In the genomic region with DNA sequence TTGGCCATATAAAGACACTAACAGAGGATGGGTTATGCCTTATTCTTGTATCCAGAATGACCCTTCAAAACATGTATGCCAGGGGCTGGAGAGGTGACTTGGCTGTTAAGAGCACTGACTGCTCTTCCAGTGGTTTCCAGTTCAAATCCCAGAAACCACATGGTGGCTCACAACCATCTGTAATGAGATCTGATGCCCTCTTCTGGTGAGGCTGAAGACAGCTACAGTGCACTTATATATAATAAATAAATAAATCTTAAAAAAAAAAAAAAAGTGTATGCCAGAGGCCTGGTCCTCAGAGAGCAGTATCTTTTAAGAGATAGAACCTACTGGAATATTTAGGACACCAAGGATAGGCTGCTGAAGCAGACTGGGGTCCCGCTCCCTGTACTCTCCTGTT, we compare ENCODE assay signal across 9 mouse cellular contexts.
DNase-seq lines count a peak whose midpoint lies in the region; ATAC-seq and TF ChIP-seq lines count a peak whose summit lies in the region.
"Had no signal": no experiment of that assay in that cellular context is flagged by ENCODE, and none has a peak within 500 bp of the region (broad histone marks: within the 10 kb centered on the region; RNA-seq: fewer than 3 reads in every experiment).

No protein-coding gene starts in this region.

- no peaks in the 10 kb centered on the region for H3K4me1 ChIP-seq in kidney, postnatal 0 days (replicated peaks; ENCODE audit: insufficient read depth, low read length)
- no peaks in the 10 kb centered on the region for H3K4me1 ChIP-seq in kidney, embryonic 15.5 days
- no peaks in the 10 kb centered on the region for H3K4me1 ChIP-seq in midbrain, embryonic 11.5 days (ENCODE audit: control insufficient read depth, insufficient read depth, low read length)
- no peaks in the 10 kb centered on the region for H3K4me1 ChIP-seq in midbrain, embryonic 14.5 days (ENCODE audit: control insufficient read depth, insufficient read depth, low read length)
- H3K4me1 ChIP-seq: embryonic facial prominence, embryonic 15.5 days had no signal

- peak; percentile 50 for TF ChIP-seq CTCF in kidney, postnatal 0 days (IDR thresholded peaks at IDR 0.05; ENCODE audit: low read depth)
- peak; percentile 58 for TF ChIP-seq CTCF in Patski (IDR thresholded peaks at IDR 0.05)

- H3K27ac ChIP-seq in kidney, postnatal 0 days: no peak overlapping the region
- no peak overlapping the region for H3K27ac ChIP-seq in kidney, embryonic 15.5 days
- H3K27ac ChIP-seq in midbrain, embryonic 11.5 days (ENCODE audit: low read depth, low read length): no peak overlapping the region
- H3K27ac ChIP-seq in midbrain, embryonic 14.5 days (replicated peaks; ENCODE audit: low read depth, low read length): no peak overlapping the region
- H3K27ac ChIP-seq: embryonic facial prominence, embryonic 15.5 days had no signal

- no peaks in the 10 kb centered on the region for H3K9me3 ChIP-seq in kidney, postnatal 0 days (replicated peaks; ENCODE audit: low read length)
- H3K9me3 ChIP-seq in kidney, embryonic 15.5 days (replicated peaks): no peaks in the 10 kb centered on the region
- no peaks in the 10 kb centered on the region for H3K9me3 ChIP-seq in midbrain, embryonic 11.5 days (ENCODE audit: control insufficient read depth, low read length)
- no peaks in the 10 kb centered on the region for H3K9me3 ChIP-seq in midbrain, embryonic 14.5 days (ENCODE audit: control insufficient read depth, low read length)
- H3K9me3 ChIP-seq: embryonic facial prominence, embryonic 15.5 days had no signal

- in situ Hi-C loops in Patski (cut with MboI; ENCODE audit: low pct_unique_long_range_greater_than_20kb): loop anchor here (5.0 to 10.0 kb wide), 3 partner anchors 151 to 494 kb away; a partner anchor contains a TSS

- CTCF ChIA-PET in Patski (lab: Charles Lee): interaction anchor here (0.6 to 3.7 kb wide), 18 partner anchors 26 to 338 kb away, joined by 3 to 18 read pairs (median 4); a partner anchor contains a TSS

- POLR2A ChIA-PET in Patski (lab: Charles Lee): interaction anchor here (0.6 kb wide), 1 partner anchor 164 kb away, joined by 3 read pairs; no protein-coding TSS in a partner anchor

- no peak overlapping the region for H3K4me3 ChIP-seq in kidney, postnatal 0 days (replicated peaks; ENCODE audit: low read depth, low read length)
- H3K4me3 ChIP-seq in kidney, embryonic 15.5 days (replicated peaks): no peak overlapping the region
- H3K4me3 ChIP-seq in midbrain, embryonic 11.5 days (ENCODE audit: low read depth, low read length): no peak overlapping the region
- H3K4me3 ChIP-seq in midbrain, embryonic 14.5 days (replicated peaks; ENCODE audit: low read depth, low read length): no peak overlapping the region
- H3K4me3 ChIP-seq: embryonic facial prominence, embryonic 15.5 days had no signal

- DNase-seq in kidney, postnatal 0 days (ENCODE audit: low spot score): no peak
- no peak for DNase-seq in midbrain, embryonic 11.5 days (ENCODE audit: low spot score, missing footprints)
- DNase-seq in midbrain, embryonic 14.5 days: no peak
- DNase-seq in Patski (ENCODE audit: low read depth, low spot score): no peak
- DNase-seq in yolk sac, embryonic 10.5 days (ENCODE audit: low spot score): no peak
- DNase-seq: lung, adult 2 months had no signal

- no peak overlapping the region for H3K4me2 ChIP-seq in kidney, postnatal 0 days (ENCODE audit: low read length)
- H3K4me2 ChIP-seq in kidney, embryonic 15.5 days: no peak overlapping the region
- H3K4me2 ChIP-seq in midbrain, embryonic 11.5 days: no peak overlapping the region
- no peak overlapping the region for H3K4me2 ChIP-seq in midbrain, embryonic 14.5 days (ENCODE audit: low read length)
- H3K4me2 ChIP-seq: embryonic facial prominence, embryonic 15.5 days had no signal

- no peaks in the 10 kb centered on the region for H3K27me3 ChIP-seq in kidney, postnatal 0 days (ENCODE audit: insufficient read depth, low read length)
- H3K27me3 ChIP-seq in kidney, embryonic 15.5 days: no peaks in the 10 kb centered on the region
- no peaks in the 10 kb centered on the region for H3K27me3 ChIP-seq in midbrain, embryonic 11.5 days (ENCODE audit: control insufficient read depth, insufficient read depth, low read length)
- no peaks in the 10 kb centered on the region for H3K27me3 ChIP-seq in midbrain, embryonic 14.5 days (ENCODE audit: control insufficient read depth, insufficient read depth, low read length)
- H3K27me3 ChIP-seq in Patski: no peaks in the 10 kb centered on the region
- H3K27me3 ChIP-seq: embryonic facial prominence, embryonic 15.5 days had no signal

- H3K36me3 ChIP-seq in kidney, postnatal 0 days (ENCODE audit: insufficient read depth, low read length): no peaks in the 10 kb centered on the region
- H3K36me3 ChIP-seq in kidney, embryonic 15.5 days: no peaks in the 10 kb centered on the region
- no peaks in the 10 kb centered on the region for H3K36me3 ChIP-seq in midbrain, embryonic 11.5 days (ENCODE audit: control insufficient read depth, insufficient read depth, low read length)
- H3K36me3 ChIP-seq in midbrain, embryonic 14.5 days (ENCODE audit: control insufficient read depth, insufficient read depth, low read length): no peaks in the 10 kb centered on the region
- H3K36me3 ChIP-seq: embryonic facial prominence, embryonic 15.5 days had no signal

- WGBS in kidney, postnatal 0 days: 90% methylated on average over 1 of the region's 1 CpGs
- 100% methylated on average over 1 of the region's 1 CpGs for WGBS in kidney, embryonic 15.5 days
- WGBS in midbrain, embryonic 11.5 days: 90% methylated on average over 1 of the region's 1 CpGs
- 96% methylated on average over 1 of the region's 1 CpGs for WGBS in midbrain, embryonic 14.5 days

- H3K9ac ChIP-seq in kidney, postnatal 0 days (ENCODE audit: low read depth, low read length): no peak overlapping the region
- H3K9ac ChIP-seq in kidney, embryonic 15.5 days: no peak overlapping the region
- H3K9ac ChIP-seq in midbrain, embryonic 11.5 days (ENCODE audit: low read length): no peak overlapping the region
- H3K9ac ChIP-seq in midbrain, embryonic 14.5 days (replicated peaks; ENCODE audit: low read length): no peak overlapping the region
- H3K9ac ChIP-seq: embryonic facial prominence, embryonic 15.5 days had no signal

- no peak for ATAC-seq in kidney, postnatal 0 days (replicated peaks; ENCODE audit: low FRiP score, low read depth)
- ATAC-seq in kidney, embryonic 15.5 days (replicated peaks; ENCODE audit: low FRiP score): no peak
- ATAC-seq in midbrain, embryonic 11.5 days (ENCODE audit: low FRiP score): 0 out of 2 replicates have a peak, but pooled peaks have one; percentile 30
- ATAC-seq in midbrain, embryonic 14.5 days (ENCODE audit: low FRiP score, low TSS enrichment): no peak
- ATAC-seq in Patski: no peak
- no peak for ATAC-seq in monocyte, adult 5-6 weeks (replicated peaks; ENCODE audit: insufficient number of reproducible peaks, low FRiP score, low TSS enrichment, poor library complexity, severe bottlenecking)
